Mouse (Mus musculus) heart, adult 2 months (tissue): Measurements from ENCODE around the gene 5530401A14Rik.

Source experiments
- CTCF ChIP-seq: fragments of 200-600 bp; IDR thresholded peaks from 2 replicates; pipeline ENCODE4 v1.8.1; 2022; ENCODE audit warnings: antibody characterized with exemption, mild to moderate bottlenecking, moderate library complexity
- EP300 ChIP-seq: fragments of 200-500 bp; IDR thresholded peaks from 2 replicates; pipeline ENCODE4 v1.6.1; 2011; ENCODE audit warnings: low read depth, low read length, control low read depth; ENCODE audit not compliant: insufficient read depth

GRCm38 (mm10) chr11:81923626-81924025 lies 63.2 kb downstream of the 5530401A14Rik start:
- TF ChIP-seq CTCF = no peak
- no peak for TF ChIP-seq EP300
